Mouse (Mus musculus) 416B (cell line): ENCODE results near the gene Dbil5.
A peak's percentile ranks its signal among the peaks of the same experiment; 100 is the strongest.

Source experiments
- DNase-seq: peaks from one replicate; pipeline ENCODE4 v3.0.0; 2011; ENCODE audit warnings: low read depth

Gene Dbil5

GRCm38 (mm10) chr11:76236136-76236535 is 18.7 kb downstream of the Dbil5 start:
- DNase-seq: no peak

- DNase-seq: no peak
Observed at GRCm38 (mm10) chr11:76239750-76240149, 22.3 kb downstream of the Dbil5 start.

- peak; percentile 87 for DNase-seq
Observed at GRCm38 (mm10) chr11:76242901-76243810, 25.7 kb downstream of the Dbil5 start, which contains the start of the genes Mrm3 and Glod4. Gene Mrm3 (plus strand): TSS chr11:76243715. Gene Glod4 (minus strand): TSS chr11:76243725.

- DNase-seq: no peak
Observed at GRCm38 (mm10) chr11:76243811-76244546, 26.6 kb downstream of the Dbil5 start.

- no peak for DNase-seq
Observed at GRCm38 (mm10) chr11:76246439-76246838, 29.0 kb downstream of the Dbil5 start.

GRCm38 (mm10) chr11:76247239-76247638 is 29.8 kb downstream of the Dbil5 start:
- no peak for DNase-seq

GRCm38 (mm10) chr11:76252036-76252435 is 34.6 kb downstream of the Dbil5 start:
- no peak for DNase-seq

GRCm38 (mm10) chr11:76253145-76253917 is 35.9 kb downstream of the Dbil5 start:
- DNase-seq: peak; percentile 82

GRCm38 (mm10) chr11:76253918-76254264 is 36.5 kb downstream of the Dbil5 start:
- no peak for DNase-seq

- DNase-seq: no peak
Observed at GRCm38 (mm10) chr11:76255431-76256001, 38.1 kb downstream of the Dbil5 start.

GRCm38 (mm10) chr11:76256129-76256528 is 38.7 kb downstream of the Dbil5 start:
- DNase-seq: no peak

GRCm38 (mm10) chr11:76257386-76257785 is 40.0 kb downstream of the Dbil5 start:
- no peak for DNase-seq

GRCm38 (mm10) chr11:76258511-76258910 is 41.1 kb downstream of the Dbil5 start:
- no peak for DNase-seq

- no peak for DNase-seq
Observed at GRCm38 (mm10) chr11:76260208-76261050, 43.0 kb downstream of the Dbil5 start.

- DNase-seq: peak; percentile 98
Observed at GRCm38 (mm10) chr11:76261224-76261623, 43.8 kb downstream of the Dbil5 start.

GRCm38 (mm10) chr11:76262611-76263351 is 45.4 kb downstream of the Dbil5 start:
- no peak for DNase-seq

- no peak for DNase-seq
Observed at GRCm38 (mm10) chr11:76267550-76267949, 50.1 kb downstream of the Dbil5 start.

- DNase-seq: no peak
Observed at GRCm38 (mm10) chr11:76268001-76268459, 50.6 kb downstream of the Dbil5 start.
